Mouse (Mus musculus) R1 (cell line): Measurements from ENCODE around the gene Slc2a12.

Experiments used
- DNase-seq: peaks from one replicate; pipeline ENCODE4 v3.0.0-alpha.2; 2018; ENCODE audit warnings: low read depth, low spot score

Slc2a12 gene

DNA sequence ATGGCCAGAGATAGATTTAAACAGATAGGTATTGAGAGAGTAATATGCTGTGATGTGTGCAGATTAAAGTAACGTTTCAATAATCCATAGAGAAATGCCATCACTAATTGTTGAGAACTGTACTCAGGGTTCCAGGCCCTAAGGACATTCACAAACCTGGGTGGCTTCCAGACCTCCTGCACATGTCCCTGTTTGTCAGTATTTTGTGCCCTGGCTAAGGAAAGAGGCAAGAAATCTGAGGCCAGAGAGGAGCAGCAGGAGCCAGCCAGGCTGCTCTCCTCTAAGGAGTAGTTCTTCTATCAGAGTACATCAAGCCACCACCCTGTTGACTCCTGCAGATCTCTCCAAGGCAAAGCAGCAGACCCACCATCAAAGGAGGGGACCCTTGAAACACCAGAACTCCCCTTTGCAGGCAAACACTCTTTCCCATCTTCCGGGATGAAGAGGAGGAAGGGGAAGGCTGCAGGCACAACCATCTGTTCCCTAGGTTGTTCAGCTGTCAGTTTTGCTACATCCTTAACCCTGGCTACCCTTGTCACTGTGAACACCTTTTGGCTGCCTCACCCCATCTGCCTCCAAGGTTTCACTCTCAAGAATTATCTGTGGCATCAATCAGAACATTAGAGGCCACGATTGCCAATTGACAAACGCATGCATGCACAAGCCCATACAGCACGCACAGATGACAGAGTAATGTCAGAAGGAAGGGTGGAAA, 15.6 kb downstream of the Slc2a12 start:
- DNase-seq: no peak

DNA sequence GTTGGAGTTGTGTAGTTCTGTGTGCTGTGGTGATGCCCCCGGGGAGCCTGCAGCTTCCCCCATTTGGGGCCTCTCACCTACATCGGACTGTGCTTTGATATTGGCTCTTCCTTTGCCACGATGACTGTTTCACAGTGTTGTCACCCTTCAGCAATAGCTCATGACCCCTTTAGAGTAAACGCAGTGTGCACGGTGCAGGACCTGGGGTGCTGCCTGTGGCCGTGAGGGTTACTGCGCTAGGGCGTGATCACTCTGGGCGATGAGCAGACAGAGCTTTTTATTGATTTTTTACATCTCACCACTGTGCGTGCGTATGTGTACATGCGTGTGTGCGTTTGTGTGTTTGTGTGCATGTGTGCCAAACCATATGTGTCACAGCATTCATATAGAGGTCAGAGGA, 23.7 kb downstream of the Slc2a12 start:
- DNase-seq: no peak

GRCm38 (mm10) chr10:22674176-22674575, 29.4 kb downstream of the Slc2a12 start:
- DNase-seq: no peak

DNA sequence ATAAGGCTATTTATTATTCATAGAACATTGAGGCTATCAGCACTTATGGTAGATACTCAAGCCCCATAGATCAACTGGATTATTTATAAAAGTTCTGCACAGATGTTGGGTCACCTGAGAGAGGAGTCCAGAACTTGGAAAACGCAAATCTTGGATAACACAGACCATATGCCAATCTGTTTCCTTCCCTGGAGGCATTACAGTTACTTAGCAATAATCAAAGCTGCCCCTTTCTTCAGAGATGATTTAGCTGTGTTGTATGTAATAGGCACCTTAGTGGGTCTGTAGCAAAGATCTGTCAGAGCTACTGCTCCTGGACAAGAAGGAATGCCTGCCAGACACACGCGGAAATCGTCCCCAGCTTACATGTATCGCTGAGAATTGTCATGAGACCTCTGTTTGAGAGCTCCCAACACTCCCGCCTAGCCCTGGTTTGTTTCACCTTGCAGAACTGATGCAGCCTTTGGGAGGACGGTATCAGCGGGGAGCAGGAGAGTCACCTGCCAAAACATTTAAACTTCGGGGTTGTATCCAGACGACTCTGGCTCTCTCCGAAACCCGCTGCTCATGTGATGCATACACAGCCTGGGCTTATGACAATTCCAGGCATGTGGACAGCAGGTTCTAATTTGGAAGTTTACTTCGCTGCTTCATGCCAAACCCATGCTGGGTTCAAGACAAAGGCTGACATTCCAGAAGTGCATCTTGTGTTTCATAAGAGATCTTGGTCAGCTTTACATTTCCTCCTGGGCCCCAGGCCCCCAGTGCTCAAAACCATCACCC, 31.2 kb downstream of the Slc2a12 start:
- peak; percentile 62 for DNase-seq

DNA sequence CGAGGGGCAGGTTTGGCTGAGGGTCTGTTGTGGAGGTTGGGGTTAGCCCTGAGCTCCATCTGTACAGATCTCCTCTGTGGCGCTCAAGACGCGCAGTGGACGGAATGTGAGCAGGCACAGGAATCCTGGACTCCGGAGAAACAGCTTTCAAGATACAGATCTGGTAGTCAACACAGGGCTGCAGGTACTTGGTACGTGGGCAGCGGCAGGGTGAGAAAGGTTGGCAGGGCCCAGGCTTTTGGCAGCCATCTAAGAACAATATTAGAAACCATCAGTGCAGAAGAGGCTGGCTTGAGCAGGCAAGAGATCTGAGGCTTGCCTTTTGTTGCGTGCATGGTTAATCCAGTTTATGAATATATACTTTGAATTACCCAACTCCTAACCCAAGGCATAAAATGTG, 51.4 kb downstream of the Slc2a12 start:
- DNase-seq: no peak

GRCm38 (mm10) chr10:22696864-22697263, 52.1 kb downstream of the Slc2a12 start:
- DNase-seq: no peak

DNA sequence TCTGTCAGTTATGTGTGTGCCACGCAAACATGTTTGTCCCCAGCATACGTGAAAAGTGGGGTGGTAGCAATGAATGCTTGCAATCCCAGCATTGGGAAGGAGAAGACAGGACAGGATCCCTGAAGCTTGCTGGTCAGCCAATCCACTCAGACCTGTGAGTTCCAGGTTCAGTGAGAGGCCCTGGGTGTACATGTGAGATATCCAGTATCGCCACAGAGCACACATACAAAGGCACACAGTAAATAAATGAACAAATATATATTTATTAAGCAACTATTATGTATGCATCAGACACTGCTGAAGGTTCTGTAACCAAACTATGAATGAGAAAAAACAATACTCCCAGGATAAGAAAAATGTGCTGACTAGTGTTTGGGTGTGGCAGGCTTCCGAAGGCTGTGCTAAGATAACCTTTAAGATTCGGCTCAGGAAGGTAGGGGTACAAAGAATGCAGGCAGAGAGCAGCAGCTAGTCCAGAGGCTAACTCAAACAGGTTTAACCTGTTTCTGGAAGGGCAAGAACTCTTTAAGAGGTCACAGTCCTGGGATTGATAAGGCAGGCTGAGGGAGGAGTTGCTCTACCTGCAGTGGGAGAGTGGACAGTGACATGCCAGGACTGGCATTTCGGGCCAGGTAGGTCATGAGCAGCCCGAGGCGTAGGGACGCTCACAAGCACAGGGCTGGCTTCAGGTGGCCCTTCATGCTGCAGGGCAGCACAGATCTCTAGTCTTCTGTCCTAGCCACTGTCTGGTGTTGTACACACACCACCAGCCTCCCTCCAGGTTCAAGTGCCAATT, 53.5 kb downstream of the Slc2a12 start:
- peak; percentile 86 for DNase-seq

- DNase-seq: no peak
Measured at GRCm38 (mm10) chr10:22699487-22700335, 54.9 kb downstream of the Slc2a12 start.

GRCm38 (mm10) chr10:22700773-22701172, 56.0 kb downstream of the Slc2a12 start:
- no peak for DNase-seq

DNA sequence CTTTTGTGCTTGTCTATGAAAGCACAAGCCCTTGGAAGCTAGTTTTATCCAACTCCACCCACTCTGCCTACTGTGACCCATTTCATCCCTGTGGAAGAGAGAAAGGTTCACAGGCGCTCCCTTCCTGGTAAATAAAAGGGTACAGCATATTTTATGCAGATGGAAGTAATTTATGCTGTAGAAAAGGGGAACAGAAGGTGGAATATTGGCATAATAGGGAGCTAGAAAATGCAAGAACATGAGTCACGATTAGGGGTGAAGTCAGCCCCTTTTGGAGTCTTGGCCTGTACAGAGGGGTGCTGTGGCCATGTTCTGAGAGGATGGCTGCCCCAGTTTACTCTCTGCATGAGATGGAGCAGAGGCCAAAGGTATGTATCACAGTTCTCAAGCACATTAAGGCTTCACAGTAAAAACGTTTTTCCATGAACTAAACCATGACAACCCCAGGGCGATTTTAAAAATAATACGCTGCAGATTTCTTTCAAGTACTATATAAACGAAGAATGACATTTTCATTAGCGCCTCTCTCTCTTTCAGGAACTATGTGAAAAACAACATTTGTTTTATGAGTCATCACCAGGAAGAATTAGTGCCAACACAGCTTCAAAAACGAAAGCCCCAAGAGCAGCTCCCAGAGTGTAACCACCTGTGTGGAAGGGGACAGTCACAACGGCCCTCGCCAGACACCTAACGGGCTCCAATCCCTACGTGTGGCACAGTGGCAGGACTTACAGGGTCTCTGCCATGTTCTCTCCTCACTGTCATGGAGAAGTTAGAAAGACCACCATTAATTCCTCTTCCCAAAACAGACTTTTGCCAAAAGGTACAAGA, 56.9 kb downstream of the Slc2a12 start:
- no peak for DNase-seq

GRCm38 (mm10) chr10:22703844-22704243, 59.0 kb downstream of the Slc2a12 start:
- no peak for DNase-seq

DNA sequence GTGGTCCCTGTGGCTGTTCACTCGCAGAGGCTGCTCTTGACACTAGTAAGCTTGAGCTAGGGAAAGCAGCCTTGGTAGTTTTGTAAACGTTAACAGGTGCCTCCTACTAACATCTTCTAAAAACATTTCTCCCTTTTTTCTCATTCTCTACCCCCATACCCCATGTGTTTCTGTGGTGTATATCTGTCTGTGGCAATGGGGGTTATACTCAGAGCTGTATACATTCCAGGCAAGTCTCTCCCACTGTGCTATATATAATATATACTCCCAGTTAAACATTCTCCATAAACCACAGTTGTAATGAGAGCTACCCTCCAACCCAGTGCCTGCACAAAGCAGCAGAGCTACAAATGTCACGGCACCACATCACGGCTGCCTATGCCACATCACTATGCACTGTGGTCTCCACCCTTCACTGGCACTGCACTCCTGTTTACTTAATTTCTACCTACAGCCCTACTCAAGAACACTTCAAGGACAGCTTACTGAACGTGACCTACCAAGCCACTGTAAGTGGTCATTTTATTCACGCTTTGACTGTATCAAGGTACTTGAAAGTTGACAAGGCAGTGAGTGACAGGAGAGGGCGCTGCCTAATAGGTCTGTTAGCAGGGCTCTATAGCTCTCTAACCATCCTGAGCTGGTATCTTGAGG, 63.5 kb downstream of the Slc2a12 start:
- DNase-seq: no peak

- peak; percentile 80 for DNase-seq
Measured at GRCm38 (mm10) chr10:22710173-22710777, 65.5 kb downstream of the Slc2a12 start.

- DNase-seq: no peak
Measured at GRCm38 (mm10) chr10:22712955-22713354, 68.1 kb downstream of the Slc2a12 start.

- DNase-seq: peak; percentile 69
Measured at GRCm38 (mm10) chr10:22714520-22714919, 69.7 kb downstream of the Slc2a12 start.

DNA sequence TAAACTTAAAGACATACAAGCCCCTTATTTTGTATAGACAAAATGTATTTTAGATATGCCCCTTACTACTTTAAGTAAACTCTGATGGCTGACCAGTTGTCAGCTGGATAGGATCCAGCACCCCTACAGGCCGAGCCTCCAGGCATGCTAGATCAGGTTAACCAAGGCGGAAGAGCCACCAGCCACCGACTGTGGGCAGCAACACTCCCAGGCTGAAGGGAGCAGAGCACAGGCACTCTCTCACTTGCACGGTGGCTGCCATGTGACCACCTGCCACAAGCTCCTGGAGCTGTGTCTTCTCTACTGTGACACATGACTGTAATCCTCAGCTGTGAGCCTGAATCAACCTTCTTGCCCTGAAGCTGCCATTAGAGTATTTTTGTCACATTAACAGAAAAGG, 73.7 kb downstream of the Slc2a12 start:
- DNase-seq: no peak

GRCm38 (mm10) chr10:22720781-22721529, 76.1 kb downstream of the Slc2a12 start:
- DNase-seq: no peak

- no peak for DNase-seq
Measured at GRCm38 (mm10) chr10:22725166-22725565, 80.4 kb downstream of the Slc2a12 start.

- DNase-seq: no peak
Measured at GRCm38 (mm10) chr10:22726295-22726694, 81.5 kb downstream of the Slc2a12 start.
